Mouse (Mus musculus) heart, postnatal 25 days (tissue): ENCODE results near the gene Cacnb4. TPM values are rescaled to one million over a fixed set of nuclear protein-coding genes. Genes with fewer than 3 reads are reported as not detected.

Experiments
- DNase-seq: peaks from one replicate; pipeline ENCODE4 v3.0.0; 2022; ENCODE audit warnings: low spot score
- intact Hi-C: fragments of 180-260 bp; cut with DNase I; formaldehyde crosslinking; loops from one replicate; pipeline ENCODE4 v1.15.1; 2025
- total RNA-seq, 2 experiments: library from RNA; stranded (reverse); gene quantifications; 2 replicates each; pipeline ENCODE4 v1.2.3; 2021

The Cacnb4 gene
- total RNA-seq: 1 to 10 TPM in 1 of 2 experiments, under 1 TPM in 1; 0.36 to 1.2 TPM

DNA sequence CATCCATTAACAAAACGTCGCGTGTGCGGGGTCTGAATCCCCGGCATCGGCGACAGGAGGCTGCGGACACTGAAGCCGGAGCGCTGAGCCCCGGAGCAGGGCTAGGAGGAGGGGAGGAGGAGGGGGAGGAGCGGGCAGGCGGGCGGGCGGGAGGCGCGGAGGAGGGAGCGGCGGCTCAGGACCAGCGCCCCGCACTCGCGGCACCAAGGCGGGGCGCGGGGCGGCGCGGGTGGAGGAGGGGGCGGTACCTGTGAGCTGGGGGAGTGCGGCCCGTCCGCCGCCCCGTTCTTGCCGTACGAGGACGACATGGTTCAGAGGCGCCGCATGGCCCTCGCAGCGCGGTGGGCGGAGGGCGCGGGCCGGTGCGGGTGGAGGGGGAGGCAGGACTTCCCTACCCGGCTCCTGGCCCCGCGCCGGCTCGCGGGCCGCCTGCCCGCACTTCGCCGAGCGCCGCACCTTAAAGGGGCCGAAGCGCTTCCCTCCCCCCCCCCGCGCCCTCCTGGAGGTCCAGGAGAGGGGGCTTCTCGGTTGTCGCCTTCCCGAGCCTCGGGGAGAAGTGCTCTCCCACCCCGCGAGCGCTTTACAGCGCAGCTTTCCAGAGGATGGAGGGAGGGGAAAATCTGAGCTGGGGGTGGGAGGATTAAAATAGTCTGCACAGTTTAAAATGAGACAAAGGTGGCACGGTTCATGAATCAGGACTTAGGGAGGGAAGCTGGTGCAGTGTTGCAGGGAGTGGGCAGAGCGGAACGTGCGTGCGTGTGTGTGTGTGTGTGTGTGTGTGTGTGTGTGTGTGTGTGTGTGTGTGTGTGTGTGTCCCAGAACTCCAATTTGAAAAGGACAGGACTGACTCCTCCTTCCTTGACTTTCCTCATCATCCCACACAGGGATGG, at the start of gene Cacnb4:
Gene Cacnb4 (minus strand): TSS at position 809 of the 890 bp plus-strand sequence.
- intact Hi-C loops: loop anchor here (5.0 kb wide), 1 partner anchor 44 kb away; no protein-coding TSS in a partner anchor
- no peak for DNase-seq

DNA sequence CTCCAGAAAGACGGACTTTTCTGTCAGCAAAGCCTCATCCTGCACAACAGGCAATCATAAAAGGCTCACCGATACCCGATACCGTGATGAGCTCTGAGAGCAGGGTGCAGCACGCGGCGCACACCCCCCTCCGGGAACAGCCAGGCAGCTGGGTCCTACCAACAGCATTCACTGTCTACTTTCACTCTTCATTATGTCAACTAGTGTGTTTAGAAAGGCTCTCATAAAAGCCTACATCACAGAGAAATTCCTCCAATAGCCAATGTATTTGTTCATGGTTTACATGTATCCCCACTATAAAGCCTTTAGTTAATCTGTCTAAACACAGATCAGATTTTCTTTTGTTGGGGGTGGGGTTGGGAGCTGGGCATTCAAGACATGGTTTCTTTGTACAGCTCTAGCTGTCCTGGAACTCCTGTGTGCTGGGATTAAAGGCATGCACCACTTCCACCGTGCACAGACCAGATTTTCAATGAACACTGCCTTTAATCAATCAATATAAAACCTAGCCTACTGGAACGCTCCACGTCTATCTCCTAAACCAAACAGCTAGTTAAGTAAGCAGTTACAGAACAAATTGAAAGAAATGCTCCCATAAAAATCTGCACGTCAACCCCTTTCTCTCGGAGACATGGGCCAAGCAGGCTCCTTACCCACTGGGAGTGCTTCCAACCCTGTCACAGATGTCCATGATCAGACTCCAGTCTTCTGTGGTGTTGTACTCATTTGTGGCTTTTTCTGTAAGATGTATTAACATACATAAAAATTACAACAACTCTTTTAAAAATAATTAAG, 43.8 kb upstream of the Cacnb4 start:
- intact Hi-C loops: no loop called here
- no peak for DNase-seq

DNA sequence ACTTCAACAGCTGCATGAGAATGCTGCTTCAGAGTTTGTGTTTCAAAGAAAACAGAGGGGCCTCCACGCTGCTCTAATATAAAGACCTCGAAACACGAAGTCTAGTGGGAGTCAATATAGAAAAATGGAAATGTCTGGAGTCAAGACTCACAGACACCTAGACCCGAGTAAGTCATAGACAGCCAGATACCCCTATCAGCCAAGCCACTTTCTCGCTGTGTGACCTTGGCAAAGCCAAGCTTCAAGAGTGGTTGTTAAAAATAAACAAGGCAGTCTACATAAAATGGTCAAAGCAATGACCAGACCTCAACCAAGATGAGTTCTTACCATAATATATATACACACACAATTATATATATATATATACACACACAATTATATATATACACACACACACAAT, 40.4 kb upstream of the Cacnb4 start:
- no peak for DNase-seq

DNA sequence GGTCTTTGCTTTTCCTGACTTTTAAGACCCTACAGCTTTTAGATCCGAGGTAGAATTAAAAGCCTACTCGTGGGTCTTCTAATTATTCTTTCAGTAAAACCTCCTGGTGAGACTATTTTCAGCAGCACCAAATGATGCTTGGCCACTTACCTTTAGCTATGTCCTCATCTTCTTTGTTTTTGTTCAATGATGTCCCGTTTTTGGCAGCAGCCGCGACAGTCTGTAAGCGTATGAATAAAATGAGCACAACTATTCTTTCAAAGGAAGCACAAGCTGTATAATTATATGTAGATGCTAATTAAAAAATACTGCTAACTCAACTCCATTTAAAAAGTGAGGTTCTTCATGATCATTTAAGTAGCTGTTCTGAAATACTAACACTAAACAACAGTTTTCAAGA, 38.9 kb upstream of the Cacnb4 start:
- intact Hi-C loops: no loop called here
- DNase-seq: no peak

More for the DNA sequence above, 40.4 kb upstream of the Cacnb4 start:
- intact Hi-C loops: no loop called here

DNA sequence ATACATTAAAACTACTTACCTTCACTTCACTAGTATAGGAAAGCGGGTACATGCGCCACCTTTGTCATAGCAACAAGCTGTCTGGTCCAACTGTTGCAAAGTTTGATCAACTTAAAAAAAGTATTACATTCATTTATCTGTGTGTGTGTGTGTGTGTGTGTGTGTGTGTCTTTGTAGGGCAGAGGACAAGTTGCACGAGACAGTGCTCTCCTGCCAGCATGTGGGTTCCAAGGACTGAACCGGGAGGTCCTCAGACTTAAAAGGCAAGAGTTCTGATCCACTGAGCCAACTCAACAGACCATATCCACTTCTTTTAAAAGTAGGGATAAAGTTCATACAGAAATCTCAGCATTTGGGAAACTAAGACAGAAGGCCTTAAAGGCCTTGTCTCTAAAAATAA, 37.5 kb upstream of the Cacnb4 start:
- no peak for DNase-seq
- intact Hi-C loops: no loop called here

DNA sequence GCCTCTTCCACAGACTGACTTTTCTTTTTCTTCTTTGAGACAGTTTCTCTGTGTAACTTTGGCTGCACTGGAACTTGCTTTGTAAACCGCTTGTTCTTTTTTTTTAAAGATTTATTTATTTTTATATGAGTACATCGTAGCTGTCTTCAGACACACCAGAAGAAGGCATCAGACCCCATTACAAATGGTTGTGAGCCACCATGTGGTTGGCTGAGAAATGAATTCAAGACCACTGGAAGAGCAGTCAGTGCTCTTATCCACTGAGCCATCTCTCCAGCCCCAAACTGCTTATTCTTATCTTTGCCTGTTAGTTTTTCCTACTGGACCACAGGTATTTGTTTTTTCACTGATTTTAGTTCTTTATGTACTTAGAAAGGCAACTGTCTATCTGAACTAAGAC, 34.2 kb upstream of the Cacnb4 start:
- DNase-seq: no peak

DNA sequence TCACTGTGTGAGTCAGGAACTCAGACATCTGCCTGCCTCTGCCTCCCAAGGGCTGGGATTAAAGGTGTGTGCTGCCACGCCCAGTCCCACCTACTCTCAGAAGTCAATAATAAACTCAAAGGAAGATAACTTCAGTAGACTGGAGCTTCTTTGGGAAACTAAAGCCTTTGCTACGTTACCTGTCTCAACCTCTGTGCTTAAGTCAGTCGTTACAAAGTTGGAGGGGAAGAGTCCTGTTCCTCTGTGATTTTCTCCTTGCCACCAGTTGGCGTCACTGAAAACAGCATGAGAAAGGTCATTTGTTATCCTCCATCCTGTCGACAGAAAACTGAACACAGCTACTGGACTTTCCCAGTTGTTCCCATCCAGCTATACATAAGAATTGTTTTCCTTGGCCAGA, 32.8 kb upstream of the Cacnb4 start:
- intact Hi-C loops: no loop called here

More for the DNA sequence above, 34.2 kb upstream of the Cacnb4 start:
- intact Hi-C loops: no loop called here

DNA sequence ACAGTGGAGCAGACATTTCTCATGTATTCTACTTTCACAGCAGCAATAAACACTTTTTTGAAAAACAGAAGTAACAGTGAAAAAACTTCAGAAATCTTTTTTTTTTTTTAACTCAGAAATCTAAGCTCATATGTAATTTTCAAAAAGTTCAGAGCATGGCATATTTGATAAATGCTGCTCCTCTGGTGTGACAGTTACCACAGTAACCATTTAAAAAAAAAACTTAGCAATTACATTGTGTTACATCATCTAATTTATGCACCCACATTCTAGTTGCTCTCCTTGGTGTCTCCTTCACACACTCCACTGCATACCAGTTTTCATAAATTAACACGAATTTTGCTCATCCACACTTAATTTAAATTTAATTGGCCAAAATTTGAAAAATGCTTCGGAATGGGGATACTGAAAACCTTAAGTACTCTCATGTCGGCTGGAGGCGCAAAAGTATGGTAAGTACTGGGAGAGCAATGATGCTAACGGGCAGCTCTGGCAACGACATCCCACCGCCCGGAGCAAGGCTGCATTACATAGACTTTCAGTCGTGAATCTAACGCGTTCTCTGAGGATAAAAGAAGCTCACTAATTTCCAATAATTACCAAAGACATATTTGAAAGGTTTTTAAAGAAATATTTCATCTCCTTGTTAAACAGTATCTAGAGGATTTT, 24.9 kb upstream of the Cacnb4 start:
- intact Hi-C loops: no loop called here
- no peak for DNase-seq

More for the DNA sequence above, 32.8 kb upstream of the Cacnb4 start:
- no peak for DNase-seq

DNA sequence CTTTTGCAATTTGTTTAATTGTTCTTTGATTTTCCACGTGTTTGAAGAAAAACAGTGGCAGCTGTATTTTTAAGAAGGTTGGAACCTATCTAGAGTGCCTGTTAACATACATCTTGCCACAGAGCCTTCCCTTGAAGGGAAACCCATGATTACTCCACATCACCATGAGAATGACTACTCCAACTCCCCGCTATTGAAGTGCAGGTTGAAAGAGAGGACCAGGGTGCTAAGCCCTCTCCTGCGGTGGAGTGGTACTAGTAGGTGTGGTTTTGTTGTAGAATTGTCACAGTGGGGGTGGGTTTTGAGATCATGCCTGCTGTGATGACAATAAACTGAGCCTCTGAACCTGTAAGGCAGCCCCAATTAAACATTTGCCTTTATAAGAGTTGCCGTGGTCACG, 23.7 kb upstream of the Cacnb4 start:
- no peak for DNase-seq
- intact Hi-C loops: no loop called here

DNA sequence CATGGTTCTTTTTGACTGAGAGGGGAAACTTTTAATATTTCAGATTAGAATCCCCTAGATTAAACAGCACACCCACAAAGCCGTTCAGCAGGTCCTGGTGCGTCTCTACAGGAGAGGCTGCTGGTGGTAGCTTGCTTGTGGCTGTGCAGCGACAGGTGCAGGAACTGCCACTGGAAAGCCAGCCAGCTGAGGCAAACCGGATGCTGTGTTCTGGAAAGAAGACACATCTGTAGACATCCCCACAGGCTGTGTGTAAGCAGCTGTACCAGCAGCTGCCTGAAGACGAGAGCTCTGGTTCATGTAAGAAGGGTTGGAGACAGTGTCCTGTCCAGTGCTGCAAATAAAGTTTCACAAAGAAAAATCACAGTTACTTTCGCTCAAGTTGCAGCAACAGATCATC, 18.0 kb upstream of the Cacnb4 start:
- no peak for DNase-seq

DNA sequence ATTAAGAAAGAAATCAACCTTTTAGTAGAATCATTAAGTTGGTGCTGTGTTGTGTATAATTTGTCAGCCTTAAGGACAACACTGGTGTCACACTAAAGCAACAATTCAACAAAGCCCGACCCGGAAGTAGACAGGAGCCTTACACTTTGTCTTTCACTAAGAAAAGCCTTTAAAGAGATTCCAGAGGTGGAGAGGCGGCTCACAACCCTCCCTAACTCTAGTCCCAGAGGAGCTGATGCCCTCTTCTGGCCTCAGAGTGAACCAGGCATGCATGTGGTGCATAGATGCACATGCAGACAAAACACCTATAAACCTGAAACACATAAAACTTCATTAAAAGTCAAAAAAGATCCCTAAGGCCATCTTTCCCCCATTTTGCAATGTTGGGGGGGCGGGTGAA, 15.1 kb upstream of the Cacnb4 start:
- intact Hi-C loops: no loop called here
- DNase-seq: no peak

More for the DNA sequence above, 18.0 kb upstream of the Cacnb4 start:
- intact Hi-C loops: no loop called here

DNA sequence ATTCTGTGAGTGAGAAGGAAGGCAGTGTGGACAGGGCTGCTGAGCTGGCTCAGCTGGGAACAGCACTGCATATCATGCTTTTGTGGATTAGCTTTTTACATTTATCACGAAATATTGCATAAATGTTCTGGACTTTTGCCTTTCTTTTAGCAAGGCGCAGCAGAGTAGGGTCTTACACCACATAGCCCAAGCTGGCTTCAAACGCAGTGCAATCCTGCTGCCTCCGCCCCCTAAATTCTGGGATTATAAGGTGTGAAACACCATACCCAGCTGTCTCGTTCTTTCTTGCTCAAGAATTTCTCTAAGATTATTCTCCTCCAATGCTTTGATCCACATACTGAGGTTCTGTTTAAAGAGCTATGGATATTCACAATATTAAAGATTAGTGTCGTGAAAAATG, 10.0 kb upstream of the Cacnb4 start:
- intact Hi-C loops: no loop called here
- DNase-seq: no peak

DNA sequence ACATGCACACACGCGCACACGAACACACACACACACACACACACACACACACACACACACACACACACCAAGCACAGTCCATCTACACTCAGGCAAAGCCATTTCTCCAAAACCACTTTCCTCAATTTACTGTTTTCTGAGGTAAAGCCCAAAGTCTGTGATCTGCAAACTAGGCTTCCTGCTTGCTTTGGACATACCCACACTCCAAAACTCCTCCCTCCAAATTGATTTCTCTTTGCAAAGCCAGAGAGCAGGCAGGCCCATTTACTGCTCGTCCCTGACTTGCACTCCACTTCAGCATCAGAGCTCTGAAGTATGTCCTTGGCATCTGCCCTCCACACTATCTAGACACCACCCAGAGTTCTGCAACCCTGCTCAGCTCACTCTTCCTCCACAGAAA, 958 bp upstream of the Cacnb4 start:
- intact Hi-C loops: loop anchor here (5.0 kb wide), 1 partner anchor 45 kb away; no protein-coding TSS in a partner anchor
- no peak for DNase-seq

DNA sequence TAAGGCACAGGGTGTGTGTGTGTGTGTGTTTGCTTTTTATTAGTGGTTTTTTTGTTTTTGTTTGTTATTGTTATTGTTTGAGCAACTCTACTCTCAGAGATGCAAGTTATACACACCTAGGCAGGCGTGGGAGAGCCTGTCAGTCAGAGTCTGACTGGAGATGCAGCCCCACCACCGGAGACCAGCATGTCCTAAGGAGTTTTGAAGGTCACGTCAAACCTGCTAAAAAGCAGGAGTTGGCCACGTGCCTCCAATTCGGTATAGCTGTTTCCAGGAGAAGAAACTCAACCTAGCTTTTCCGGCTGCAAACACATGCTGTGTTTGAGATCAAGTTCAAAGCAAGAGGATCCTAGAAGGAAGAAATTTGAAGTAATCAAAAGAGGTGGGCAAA, 277 bp upstream of the Cacnb4 start:
- no peak for DNase-seq
- intact Hi-C loops: loop anchor here (5.0 kb wide), 1 partner anchor 45 kb away; no protein-coding TSS in a partner anchor

DNA sequence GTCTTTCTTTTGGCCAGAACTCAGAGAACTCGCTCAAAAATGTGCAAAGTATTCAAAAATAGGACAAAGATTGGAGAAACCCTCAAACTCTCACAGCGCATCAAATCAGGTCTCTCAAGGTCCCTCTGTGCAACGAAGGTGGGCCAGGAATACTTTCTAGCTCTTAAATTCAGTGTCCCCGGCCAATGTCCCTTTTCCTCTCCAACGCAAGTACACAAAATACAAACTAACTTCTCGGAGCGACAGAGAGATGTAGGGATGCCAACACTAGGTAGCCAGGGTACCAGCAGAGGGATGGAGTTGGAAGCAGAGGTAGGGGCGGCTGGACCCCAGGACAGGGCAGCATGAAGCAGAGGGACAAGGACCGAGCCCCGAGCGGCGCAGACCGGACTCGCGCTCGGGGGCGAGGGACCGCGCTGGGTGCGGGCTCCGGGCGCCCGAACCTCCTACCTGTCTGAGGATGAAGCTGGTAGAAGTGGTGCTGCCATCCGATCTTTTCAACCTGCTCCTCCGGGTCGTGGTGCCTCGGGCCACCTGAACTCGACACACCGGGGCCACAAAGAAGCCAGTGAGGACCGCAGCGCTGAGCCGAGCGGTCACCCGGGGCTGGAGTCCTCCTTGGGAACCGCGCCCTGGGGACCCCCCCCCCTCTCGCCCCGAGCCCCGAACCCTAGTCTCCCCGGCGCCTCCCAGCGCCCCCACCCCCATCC, 1.2 kb downstream of the Cacnb4 start:
- no peak for DNase-seq
- intact Hi-C loops: loop anchor here (5.0 kb wide), 1 partner anchor 43 kb away; no protein-coding TSS in a partner anchor

DNA sequence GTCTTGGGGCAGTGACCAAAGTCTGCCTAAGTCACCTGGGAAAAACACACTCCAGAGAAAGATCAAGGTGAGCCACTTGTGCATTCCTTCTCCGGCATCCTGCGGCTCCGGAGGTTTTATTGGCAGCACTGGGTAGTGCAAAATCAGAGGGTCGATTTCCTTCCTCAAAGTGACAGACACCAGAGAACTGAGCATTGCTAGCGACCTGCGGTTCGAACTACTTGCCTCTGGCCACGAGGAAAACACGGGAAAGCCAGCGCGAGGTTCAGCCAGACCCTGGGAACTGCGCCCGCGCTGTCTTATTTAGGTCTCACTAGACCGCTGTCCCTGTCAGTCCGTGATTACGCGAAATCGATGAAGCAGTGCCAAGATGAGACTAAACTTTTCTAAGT, 1.7 kb downstream of the Cacnb4 start:
- no peak for DNase-seq

DNA sequence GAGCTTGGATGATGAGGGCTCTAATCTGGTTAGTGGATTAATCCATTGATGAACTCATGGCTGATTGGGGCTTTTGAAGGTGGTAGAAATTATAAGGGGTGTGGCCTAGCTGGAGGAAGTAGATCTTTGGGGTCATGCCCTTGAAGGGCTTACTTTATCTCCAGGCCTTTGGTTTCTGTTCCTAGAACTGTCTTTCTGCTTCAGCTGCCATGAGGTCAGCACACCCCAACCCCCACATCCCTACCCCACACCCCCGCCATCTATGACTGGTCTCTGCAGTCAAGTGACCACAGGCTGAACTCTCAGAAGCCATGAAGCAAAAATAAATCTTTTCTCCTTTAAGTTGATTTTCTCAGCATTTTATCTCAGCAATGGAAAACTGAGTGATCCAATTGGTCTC, 3.5 kb downstream of the Cacnb4 start:
- intact Hi-C loops: no loop called here

More for the DNA sequence above, 1.7 kb downstream of the Cacnb4 start:
- intact Hi-C loops: loop anchor here (5.0 kb wide), 1 partner anchor 43 kb away; no protein-coding TSS in a partner anchor

DNA sequence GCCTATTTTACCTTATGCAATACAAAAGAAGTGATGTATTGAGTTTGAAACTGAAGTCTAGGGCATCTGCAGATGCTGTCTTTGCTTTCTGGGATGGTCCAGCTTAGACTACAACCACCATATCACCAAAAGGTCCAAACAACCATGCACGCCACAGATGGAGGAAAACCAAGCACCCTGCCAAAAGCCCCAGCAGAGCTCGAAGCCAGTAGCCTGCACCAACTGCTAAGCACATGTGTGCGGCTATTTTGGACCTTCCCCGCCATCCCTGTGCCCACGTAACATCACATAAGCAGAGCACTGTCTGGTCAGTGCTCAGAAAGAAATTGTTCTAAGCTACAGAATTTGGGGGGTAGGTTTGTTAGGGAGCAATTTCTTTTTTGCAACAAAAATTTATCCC, 5.9 kb downstream of the Cacnb4 start:
- DNase-seq: no peak
- intact Hi-C loops: no loop called here

More for the DNA sequence above, 3.5 kb downstream of the Cacnb4 start:
- no peak for DNase-seq

DNA sequence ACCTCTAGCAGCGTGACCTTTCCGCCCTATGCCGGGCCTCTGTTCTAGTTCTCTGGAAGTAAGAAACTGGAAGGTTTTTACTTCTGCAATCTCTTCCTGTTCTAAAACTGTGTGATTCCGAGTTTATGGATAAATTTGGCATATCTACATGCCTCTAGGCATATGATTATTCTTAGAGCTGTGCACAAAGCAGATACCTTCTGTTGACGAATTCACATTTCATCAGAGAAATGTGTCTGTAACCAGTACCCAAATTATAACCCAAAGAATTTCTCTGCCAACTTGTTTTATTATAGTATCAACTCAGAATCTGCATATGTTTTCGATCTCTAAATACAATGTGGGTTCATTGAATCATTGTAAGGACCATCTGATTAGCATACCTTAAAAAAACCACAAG, 8.2 kb downstream of the Cacnb4 start:
- DNase-seq: no peak
- intact Hi-C loops: no loop called here

DNA sequence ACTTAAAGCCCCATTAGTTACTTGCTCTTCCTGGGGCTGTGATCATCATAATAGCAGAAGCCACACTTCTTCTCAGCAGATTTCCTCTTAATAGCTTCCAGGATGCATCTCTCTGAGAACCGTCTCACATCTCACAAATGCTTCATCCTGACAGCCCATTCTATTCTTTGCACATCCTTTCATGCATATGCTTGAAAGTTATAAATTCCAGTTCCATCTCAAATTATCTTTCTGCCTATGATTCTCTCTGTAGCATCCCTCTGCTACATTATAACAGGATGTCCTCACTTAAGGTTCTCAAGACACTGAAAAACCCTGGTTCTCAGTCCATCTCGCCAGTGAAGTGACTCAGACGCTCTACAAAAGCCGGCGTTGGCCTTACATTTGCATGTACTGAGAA, 19.9 kb downstream of the Cacnb4 start:
- no peak for DNase-seq
- intact Hi-C loops: no loop called here
